Mouse (Mus musculus): Measurements from ENCODE around the gene Bckdha. TPM values are rescaled to one million over a fixed set of nuclear protein-coding genes. Genes with fewer than 3 reads are reported as not detected.
A peak's percentile ranks its signal among the peaks of the same experiment; 100 is the strongest.

The Bckdha gene
- polyA plus RNA-seq, 1 experiment = 622 TPM

GRCm38 (mm10) chr7:25687811-25688401 lies 29.1 kb upstream of the Bckdha start:
- 0 out of 2 replicates have a peak, but pooled peaks cover 4% of the 10 kb centered on the region for H3K4me1 ChIP-seq (ENCODE audit: control insufficient read depth, insufficient read depth, insufficient read length, low read length)
- peak overlapping the region; percentile 87 for H3K4me3 ChIP-seq (ENCODE audit: insufficient read depth, low read depth, low read length)
- peak overlapping the region; percentile 89 for H3K27ac ChIP-seq (replicated peaks; ENCODE audit: low read depth, low read length)

GRCm38 (mm10) chr7:25686680-25687531 lies 28.1 kb upstream of the Bckdha start, which contains the start of gene Tgfb1:
Gene Tgfb1 (plus strand): TSS chr7:25687002.
- H3K4me3 ChIP-seq (ENCODE audit: insufficient read depth, low read depth, low read length) = peak within 1 kb of the TSS; percentile 87
- H3K27ac ChIP-seq (replicated peaks; ENCODE audit: low read depth, low read length) = peak within 1 kb of the TSS; percentile 89
- H3K4me1 ChIP-seq (ENCODE audit: control insufficient read depth, insufficient read depth, insufficient read length, low read length) = 0 out of 2 replicates have a peak, but pooled peaks cover 4% of the 10 kb centered on the region

GRCm38 (mm10) chr7:25685926-25686470 lies 27.2 kb upstream of the Bckdha start:
- 0 out of 2 replicates have a peak, but pooled peaks cover 4% of the 10 kb centered on the region for H3K4me1 ChIP-seq (ENCODE audit: control insufficient read depth, insufficient read depth, insufficient read length, low read length)
- H3K4me3 ChIP-seq (ENCODE audit: insufficient read depth, low read depth, low read length) = peak overlapping the region; percentile 55
- H3K27ac ChIP-seq (replicated peaks; ENCODE audit: low read depth, low read length) = peak overlapping the region; percentile 52; the same call in 1 of the 2 replicates

DNA sequence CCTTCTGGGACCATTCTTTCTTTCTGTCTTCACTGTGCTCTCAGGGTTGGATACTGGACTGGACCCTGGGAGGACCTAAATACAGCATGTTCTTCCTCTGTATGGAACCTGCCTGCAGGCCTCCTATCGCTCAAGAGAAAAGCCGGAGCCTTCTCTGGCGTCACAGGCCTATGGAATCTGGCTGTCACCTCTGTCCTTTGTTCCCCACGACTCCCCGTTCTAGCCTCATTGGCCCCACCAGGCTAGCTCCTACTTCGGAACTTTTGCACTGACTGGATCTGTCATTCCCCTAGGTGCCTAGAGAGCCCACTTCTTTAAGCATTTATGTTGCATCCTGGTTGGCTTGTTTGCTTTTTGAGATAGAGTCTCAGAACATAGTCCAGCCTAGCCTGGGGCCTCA lies 25.9 kb upstream of the Bckdha start:
- H3K27ac ChIP-seq (replicated peaks; ENCODE audit: low read depth, low read length) = no peak overlapping the region
- H3K4me1 ChIP-seq (ENCODE audit: control insufficient read depth, insufficient read depth, insufficient read length, low read length) = 0 out of 2 replicates have a peak, but pooled peaks cover 4% of the 10 kb centered on the region
- no peak overlapping the region for H3K4me3 ChIP-seq (ENCODE audit: insufficient read depth, low read depth, low read length)

DNA sequence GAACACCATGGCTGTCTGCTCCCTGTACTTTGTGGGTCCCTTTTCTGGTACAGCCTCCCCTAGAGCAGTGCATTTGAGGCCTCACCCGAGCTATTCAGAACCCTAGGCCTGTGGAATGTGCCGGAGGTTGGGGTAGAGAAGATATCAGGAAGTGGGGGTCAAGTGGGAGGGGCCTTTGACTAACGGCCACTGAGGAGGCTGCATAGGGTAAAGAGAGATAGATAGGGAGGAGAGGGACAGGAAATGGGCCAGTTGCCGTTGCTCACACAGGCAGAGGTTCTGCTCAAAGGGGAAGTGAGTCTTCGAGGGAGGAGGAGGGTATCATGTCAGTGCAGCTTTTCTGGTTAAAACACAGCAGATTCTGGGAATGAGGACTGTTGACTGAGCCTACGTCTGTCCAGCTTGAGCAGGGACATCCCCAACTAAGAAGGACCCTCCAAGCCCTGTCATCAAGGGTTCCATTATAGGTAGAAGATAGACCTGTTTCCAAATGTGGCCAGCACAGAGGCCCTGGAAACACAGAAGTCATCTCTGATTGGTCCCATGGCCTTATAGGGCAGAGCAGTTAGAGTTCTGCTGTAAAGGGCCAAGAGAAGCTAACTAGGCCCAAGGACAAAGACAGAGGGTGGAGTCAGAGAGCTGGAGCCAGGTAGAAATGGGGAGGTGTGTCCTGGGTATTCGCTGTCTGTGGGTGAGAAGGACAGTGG lies 24.8 kb upstream of the Bckdha start:
- H3K4me1 ChIP-seq (ENCODE audit: control insufficient read depth, insufficient read depth, insufficient read length, low read length) = 0 out of 2 replicates have a peak, but pooled peaks cover 4% of the 10 kb centered on the region
- H3K4me3 ChIP-seq (ENCODE audit: insufficient read depth, low read depth, low read length) = no peak overlapping the region
- H3K27ac ChIP-seq (replicated peaks; ENCODE audit: low read depth, low read length) = peak overlapping the region; percentile 55

DNA sequence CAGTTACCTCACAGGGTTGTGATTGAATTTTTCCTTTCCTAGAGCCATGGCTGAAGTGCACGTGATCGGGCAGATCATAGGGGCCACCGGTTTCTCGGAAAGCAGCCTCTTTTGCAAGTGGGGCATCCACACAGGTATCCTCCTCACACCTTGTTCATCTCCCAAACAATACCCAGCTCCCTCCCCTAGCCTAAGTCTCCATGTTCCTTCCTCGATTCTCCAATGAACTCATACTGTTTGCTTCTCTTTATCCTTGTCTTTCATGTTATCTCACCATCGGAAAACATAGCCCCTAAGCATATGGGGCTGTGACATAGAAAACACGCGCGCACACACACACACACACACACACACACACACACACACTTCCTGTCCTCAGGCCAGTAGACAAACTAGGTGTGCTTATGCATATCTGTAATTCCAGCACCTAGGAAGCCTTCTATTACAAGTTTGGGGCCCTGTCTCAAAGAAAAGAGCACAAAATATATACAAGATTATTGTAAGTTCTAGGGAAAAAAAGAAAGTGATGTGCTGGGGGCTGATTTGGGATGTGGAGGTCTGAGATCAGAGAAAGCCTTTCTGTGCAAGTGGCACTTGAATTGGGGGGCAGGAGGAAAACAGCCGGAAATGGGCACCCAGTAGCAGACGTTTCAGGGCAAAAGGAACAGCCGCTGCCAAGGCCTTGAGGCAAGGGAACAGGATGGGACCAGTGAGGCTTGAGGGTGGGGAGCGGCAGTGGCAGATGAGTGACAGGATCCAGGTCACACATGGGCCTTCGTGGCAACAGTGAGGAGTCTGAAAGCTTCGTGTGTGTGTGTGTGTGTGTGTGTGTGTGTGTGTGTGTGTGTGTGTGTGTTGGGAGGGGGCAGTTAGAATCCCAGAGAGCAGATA lies 22.8 kb upstream of the Bckdha start:
- Histone ChIP-seq H3K4me3 (ENCODE audit: insufficient read depth, low read depth, low read length) (0 out of 2 replicates have a peak overlapping the region, but pooled peaks have one; percentile 12), H3K27ac (replicated peaks; ENCODE audit: low read depth, low read length) (no peak overlapping the region), H3K4me1 (ENCODE audit: control insufficient read depth, insufficient read depth, insufficient read length, low read length) (0 out of 2 replicates have a peak, but pooled peaks cover 4% of the 10 kb centered on the region)

GRCm38 (mm10) chr7:25680514-25681258 lies 21.9 kb upstream of the Bckdha start, which contains the start of gene B9d2:
Gene B9d2 (plus strand): TSS chr7:25680780.
- Histone ChIP-seq H3K27ac (replicated peaks; ENCODE audit: low read depth, low read length) (peak within 1 kb of the TSS; percentile 93), H3K4me1 (ENCODE audit: control insufficient read depth, insufficient read depth, insufficient read length, low read length) (no peaks in the 10 kb centered on the region), H3K4me3 (ENCODE audit: insufficient read depth, low read depth, low read length) (peak within 1 kb of the TSS; percentile 96)

- Histone ChIP-seq H3K27ac (replicated peaks; ENCODE audit: low read depth, low read length) (peak overlapping the region; percentile 47; the same call in 1 of the 2 replicates), H3K4me3 (ENCODE audit: insufficient read depth, low read depth, low read length) (peak overlapping the region; percentile 96; the same call in 1 of the 2 replicates), H3K4me1 (ENCODE audit: control insufficient read depth, insufficient read depth, insufficient read length, low read length) (no peaks in the 10 kb centered on the region)
Measured at GRCm38 (mm10) chr7:25679971-25680370, 21.2 kb upstream of the Bckdha start.

GRCm38 (mm10) chr7:25677013-25677412 lies 18.2 kb upstream of the Bckdha start:
- Histone ChIP-seq H3K4me3 (ENCODE audit: insufficient read depth, low read depth, low read length) (no peak overlapping the region), H3K4me1 (ENCODE audit: control insufficient read depth, insufficient read depth, insufficient read length, low read length) (no peaks in the 10 kb centered on the region; the same call in 1 of the 2 replicates), H3K27ac (replicated peaks; ENCODE audit: low read depth, low read length) (no peak overlapping the region)

DNA sequence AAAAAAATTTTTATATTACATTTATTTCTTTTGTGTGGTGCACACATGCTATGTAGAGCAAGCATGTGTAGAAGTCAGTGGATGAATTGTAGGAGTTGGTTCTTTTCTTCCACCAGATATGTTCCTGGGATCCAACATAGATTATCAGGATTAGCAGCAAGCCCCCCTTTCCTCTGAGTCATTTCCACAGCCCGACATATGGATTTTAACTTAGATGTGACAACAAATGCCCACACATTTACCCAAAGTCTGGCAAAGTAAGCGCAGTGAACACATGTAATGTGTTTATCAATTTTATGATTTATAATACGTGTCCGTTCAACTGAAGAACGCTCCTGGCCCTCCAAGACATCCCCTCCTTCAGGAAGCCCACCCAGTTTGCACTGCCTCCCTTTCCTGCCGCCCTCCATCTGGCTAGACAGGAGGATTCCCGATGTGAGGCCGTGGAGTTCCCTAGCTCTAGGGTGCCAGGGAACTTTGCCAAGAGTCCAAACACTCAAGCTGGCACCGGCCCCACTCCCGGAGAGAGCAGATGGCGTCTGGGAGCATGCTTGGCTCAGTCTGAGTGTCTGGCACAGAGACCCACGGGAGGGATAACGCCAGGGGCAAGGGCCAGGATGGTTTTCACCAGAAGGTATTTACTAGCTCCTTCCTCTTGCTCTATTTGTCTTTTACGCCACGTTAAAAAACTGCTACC lies 17.5 kb upstream of the Bckdha start:
- Histone ChIP-seq H3K4me3 (ENCODE audit: insufficient read depth, low read depth, low read length) (no peak overlapping the region), H3K27ac (replicated peaks; ENCODE audit: low read depth, low read length) (no peak overlapping the region), H3K4me1 (ENCODE audit: control insufficient read depth, insufficient read depth, insufficient read length, low read length) (no peaks in the 10 kb centered on the region; the same call in 1 of the 2 replicates)

DNA sequence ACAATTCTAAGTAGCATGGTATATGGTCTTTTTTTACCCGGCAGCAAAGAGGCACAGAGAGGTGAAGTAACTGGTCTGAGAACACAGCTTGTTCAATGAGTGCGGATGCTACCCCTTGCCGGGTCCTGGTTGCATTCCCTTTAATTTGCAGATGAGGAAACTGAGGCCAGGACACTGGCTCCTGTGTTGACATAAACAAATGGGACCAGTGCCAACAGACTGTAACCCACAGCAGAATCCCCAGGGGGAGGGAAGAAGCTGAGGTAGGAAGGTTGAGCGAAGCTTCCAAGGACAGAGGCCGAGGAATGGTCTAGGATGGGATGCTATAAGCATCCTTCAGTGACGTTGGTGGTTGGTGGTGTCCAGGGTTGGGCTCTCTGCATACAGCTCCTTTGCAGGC lies 16.6 kb upstream of the Bckdha start:
- no peaks in the 10 kb centered on the region; the same call in 1 of the 2 replicates for H3K4me1 ChIP-seq (ENCODE audit: control insufficient read depth, insufficient read depth, insufficient read length, low read length)
- H3K4me3 ChIP-seq (ENCODE audit: insufficient read depth, low read depth, low read length) = no peak overlapping the region
- no peak overlapping the region for H3K27ac ChIP-seq (replicated peaks; ENCODE audit: low read depth, low read length)

- Histone ChIP-seq H3K27ac (replicated peaks; ENCODE audit: low read depth, low read length) (no peak within 1 kb of the TSS), H3K4me1 (ENCODE audit: control insufficient read depth, insufficient read depth, insufficient read length, low read length) (no peaks in the 10 kb centered on the region; the same call in 1 of the 2 replicates), H3K4me3 (ENCODE audit: insufficient read depth, low read depth, low read length) (no peak within 1 kb of the TSS)
Measured at GRCm38 (mm10) chr7:25674719-25675300, 16.0 kb upstream of the Bckdha start, which contains the start of gene Tmem91. Gene Tmem91 (minus strand): TSS chr7:25675166.
